Mouse (Mus musculus) MEL (cell line): ENCODE measurements around the gene Ryr2.

ENCODE experiments used
- GATA1 ChIP-seq: IDR thresholded peaks from 2 replicates; pipeline ENCODE4 v1.6.1; 2011; ENCODE audit warnings: low read depth, low read length, improper control_type of control experiment
- MAFK ChIP-seq: IDR thresholded peaks from 2 replicates; pipeline ENCODE4 v1.6.1; 2011; ENCODE audit warnings: low read depth, mild to moderate bottlenecking, low read length, improper control_type of control experiment, borderline replicate concordance
- POLR2AphosphoS2 ChIP-seq: IDR thresholded peaks from 2 replicates; pipeline ENCODE4 v1.6.1; 2011; ENCODE audit warnings: low read length, improper control_type of control experiment
- RCOR1 ChIP-seq: IDR thresholded peaks from 2 replicates; pipeline ENCODE4 v1.6.1; 2012; ENCODE audit warnings: low read depth, mild to moderate bottlenecking, inconsistent platforms, low read length, improper control_type of control experiment
- USF2 ChIP-seq, 2 experiments: IDR thresholded peaks; 2 replicates each; pipeline ENCODE4 v1.6.1; 2011 to 2012; ENCODE audit warnings: improper control_type of control experiment in 2 of 2, low read length in 2 of 2, borderline replicate concordance in 1 of 2, inconsistent platforms in 1 of 2, low read depth in 1 of 2, mild to moderate bottlenecking in 1 of 2; ENCODE audit not compliant: insufficient read depth in 1 of 2
- ZKSCAN1 ChIP-seq: IDR thresholded peaks from 2 replicates; pipeline ENCODE4 v1.6.1; 2012; ENCODE audit warnings: low read depth, mild to moderate bottlenecking, inconsistent platforms, low read length, improper control_type of control experiment, moderate library complexity

DNA sequence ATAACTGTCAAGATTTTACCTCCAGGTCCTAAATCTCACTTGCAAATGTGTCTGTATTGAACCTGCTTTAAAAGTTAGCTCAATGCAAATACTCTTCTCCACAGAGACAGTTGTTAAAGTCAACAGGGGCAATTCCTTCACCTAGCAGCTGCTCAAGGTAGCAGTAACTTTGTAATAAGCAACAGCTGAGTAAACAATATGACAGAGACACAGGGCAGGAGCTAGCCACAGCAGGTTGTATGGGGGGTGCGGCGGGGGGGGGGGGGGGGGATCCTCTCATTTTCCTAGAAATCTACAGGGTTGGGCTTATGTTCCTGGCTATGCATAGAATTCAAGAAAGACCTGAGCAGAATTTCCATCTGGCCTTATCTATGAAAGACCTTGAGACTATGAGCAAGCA is 339.8 kb downstream of the Ryr2 start:
- TF ChIP-seq RCOR1 = no peak
- no peak for TF ChIP-seq ZKSCAN1
- no peak for TF ChIP-seq MAFK
- no peak for TF ChIP-seq USF2 (IDR thresholded peaks at IDR 0.05; ENCODE audit: borderline replicate concordance in 1 of 2, insufficient read depth in 1 of 2, low read depth in 1 of 2, low read length in 2 of 2)
- no peak for TF ChIP-seq POLR2AphosphoS2
- TF ChIP-seq GATA1 = no peak
